Mouse (Mus musculus): ENCODE results near the gene Olfr654. TPM values are rescaled to one million over a fixed set of nuclear protein-coding genes. Genes with fewer than 3 reads are reported as not detected.

The Olfr654 gene
- polyA plus RNA-seq, 1 experiment, result not detected

GRCm38 (mm10) chr7:104604727-104605126 is 17.9 kb downstream of the Olfr654 start:
- H3K36me3 ChIP-seq (ENCODE audit: control insufficient read depth, insufficient read depth), result no peaks in the 10 kb centered on the region
- H3K4me3 ChIP-seq, result no peak overlapping the region
- H3K27me3 ChIP-seq (ENCODE audit: control insufficient read depth, insufficient read depth, insufficient read length), result no peaks in the 10 kb centered on the region
- H3K4me2 ChIP-seq (ENCODE audit: low read depth), result no peak overlapping the region
- no peak overlapping the region for H3ac ChIP-seq (ENCODE audit: control insufficient read depth, insufficient read length)
- TF ChIP-seq MAX (IDR thresholded peaks at IDR 0.05; ENCODE audit: low read depth), result no peak
- no peak for TF ChIP-seq TCF12 (IDR thresholded peaks at IDR 0.05; ENCODE audit: insufficient read depth, poor library complexity, severe bottlenecking)
- TF ChIP-seq SRF (IDR thresholded peaks at IDR 0.05; ENCODE audit: control insufficient read depth, insufficient read length, low read depth), result no peak
- no peak for TF ChIP-seq POLR2AphosphoS2 (IDR thresholded peaks at IDR 0.05; ENCODE audit: insufficient read length, low read depth)
- no peak for TF ChIP-seq CEBPB (IDR thresholded peaks at IDR 0.05; ENCODE audit: insufficient read depth, poor library complexity, severe bottlenecking)
- no peak for TF ChIP-seq TCF3 (IDR thresholded peaks at IDR 0.05; ENCODE audit: insufficient read length, low read depth)
- TF ChIP-seq MYOD1 (IDR thresholded peaks at IDR 0.05; ENCODE audit: control insufficient read depth in 1 of 3, insufficient read length in 2 of 3, low read depth in 2 of 3), result no peak
- no peak for TF ChIP-seq E2F4 (IDR thresholded peaks at IDR 0.05; ENCODE audit: insufficient read depth)
- TF ChIP-seq POLR2A (IDR thresholded peaks at IDR 0.05; ENCODE audit: insufficient read length, low read depth), result no peak
- TF ChIP-seq REST (IDR thresholded peaks at IDR 0.05; ENCODE audit: insufficient read depth, insufficient read length), result no peak
- no peaks in the 10 kb centered on the region for H3K79me2 ChIP-seq (ENCODE audit: control insufficient read depth, insufficient read depth)

GRCm38 (mm10) chr7:104613655-104614054 is 26.8 kb downstream of the Olfr654 start, which contains the start of gene Olfr656:
TSS of gene Olfr656 (plus strand) at chr7:104613955.
- no peak for TF ChIP-seq TCF12 (IDR thresholded peaks at IDR 0.05; ENCODE audit: insufficient read depth, poor library complexity, severe bottlenecking)
- no peak for TF ChIP-seq POLR2A (IDR thresholded peaks at IDR 0.05; ENCODE audit: insufficient read length, low read depth)
- no peak for TF ChIP-seq POLR2AphosphoS2 (IDR thresholded peaks at IDR 0.05; ENCODE audit: insufficient read length, low read depth)
- TF ChIP-seq MYOD1 (IDR thresholded peaks at IDR 0.05; ENCODE audit: control insufficient read depth in 1 of 3, insufficient read length in 2 of 3, low read depth in 2 of 3), result no peak
- no peak for TF ChIP-seq MYOG (IDR thresholded peaks at IDR 0.05; ENCODE audit: control insufficient read depth in 1 of 3, insufficient read depth in 1 of 3, insufficient read length in 2 of 3, low read depth in 2 of 3)
- no peak for TF ChIP-seq E2F4 (IDR thresholded peaks at IDR 0.05; ENCODE audit: insufficient read depth)
- TF ChIP-seq SRF (IDR thresholded peaks at IDR 0.05; ENCODE audit: control insufficient read depth, insufficient read length, low read depth), result no peak
- no peak for TF ChIP-seq CEBPB (IDR thresholded peaks at IDR 0.05; ENCODE audit: insufficient read depth, poor library complexity, severe bottlenecking)
- no peak for TF ChIP-seq TCF3 (IDR thresholded peaks at IDR 0.05; ENCODE audit: insufficient read length, low read depth)
- TF ChIP-seq USF1 (IDR thresholded peaks at IDR 0.05; ENCODE audit: low read depth), result no peak
- no peak for TF ChIP-seq REST (IDR thresholded peaks at IDR 0.05; ENCODE audit: insufficient read depth, insufficient read length)
- no peak for TF ChIP-seq MAX (IDR thresholded peaks at IDR 0.05; ENCODE audit: low read depth)
- no peaks in the 10 kb centered on the region for H3K27me3 ChIP-seq (ENCODE audit: control insufficient read depth, insufficient read depth, insufficient read length)
- H3ac ChIP-seq (ENCODE audit: control insufficient read depth, insufficient read length), result no peak within 1 kb of the TSS
- no peak within 1 kb of the TSS for H3K4me3 ChIP-seq
- H3K36me3 ChIP-seq (ENCODE audit: control insufficient read depth, insufficient read depth), result no peaks in the 10 kb centered on the region
- no peak within 1 kb of the TSS for H3K4me2 ChIP-seq (ENCODE audit: low read depth)
- H3K79me2 ChIP-seq (ENCODE audit: control insufficient read depth, insufficient read depth), result no peaks in the 10 kb centered on the region

GRCm38 (mm10) chr7:104624494-104624893 is 37.7 kb downstream of the Olfr654 start, which contains the start of gene Olfr657:
TSS of gene Olfr657 (plus strand) at chr7:104624794.
- H3K4me2 ChIP-seq (ENCODE audit: low read depth), result no peak within 1 kb of the TSS
- TF ChIP-seq SRF (IDR thresholded peaks at IDR 0.05; ENCODE audit: control insufficient read depth, insufficient read length, low read depth) (no peak), POLR2A (IDR thresholded peaks at IDR 0.05; ENCODE audit: insufficient read length, low read depth) (no peak), USF1 (IDR thresholded peaks at IDR 0.05; ENCODE audit: low read depth) (no peak), TCF12 (IDR thresholded peaks at IDR 0.05; ENCODE audit: insufficient read depth, poor library complexity, severe bottlenecking) (no peak), MAX (IDR thresholded peaks at IDR 0.05; ENCODE audit: low read depth) (no peak), REST (IDR thresholded peaks at IDR 0.05; ENCODE audit: insufficient read depth, insufficient read length) (no peak), CEBPB (IDR thresholded peaks at IDR 0.05; ENCODE audit: insufficient read depth, poor library complexity, severe bottlenecking) (no peak)
- H3K4me3 ChIP-seq, result no peak within 1 kb of the TSS
- no peaks in the 10 kb centered on the region for H3K36me3 ChIP-seq (ENCODE audit: control insufficient read depth, insufficient read depth)
- H3K27me3 ChIP-seq (ENCODE audit: control insufficient read depth, insufficient read depth, insufficient read length), result no peaks in the 10 kb centered on the region
- no peak within 1 kb of the TSS for H3ac ChIP-seq (ENCODE audit: control insufficient read depth, insufficient read length)
- no peaks in the 10 kb centered on the region for H3K79me2 ChIP-seq (ENCODE audit: control insufficient read depth, insufficient read depth)

Other genes with a start within 250 kb of the Olfr654 start
- 0.47 TPM for gene Trim12c, start 233.7 kb upstream of the Olfr654 start, polyA plus RNA-seq (2012; fragmentation: generic; extraction: Trizol)
- gene Trim30b, start 217.1 kb upstream of the Olfr654 start, polyA plus RNA-seq (2012; fragmentation: generic; extraction: Trizol), result not detected
- not detected for gene Trim30c, start 186.2 kb upstream of the Olfr654 start, polyA plus RNA-seq (2012; fragmentation: generic; extraction: Trizol)
- 0.02 TPM for gene Trim30a, start 121.8 kb upstream of the Olfr654 start, polyA plus RNA-seq (2012; fragmentation: generic; extraction: Trizol)
- gene Trim30d, start 79.2 kb upstream of the Olfr654 start, polyA plus RNA-seq (2012; fragmentation: generic; extraction: Trizol), result not detected
- gene Olfr651, start 36.9 kb upstream of the Olfr654 start, polyA plus RNA-seq (2012; fragmentation: generic; extraction: Trizol), result not detected
- gene Olfr652, start 26.1 kb upstream of the Olfr654 start, polyA plus RNA-seq (2012; fragmentation: generic; extraction: Trizol), result not detected
- not detected for gene Olfr653, start 9.7 kb upstream of the Olfr654 start, polyA plus RNA-seq (2012; fragmentation: generic; extraction: Trizol)
- not detected for gene Olfr655, start 14.8 kb downstream of the Olfr654 start, polyA plus RNA-seq (2012; fragmentation: generic; extraction: Trizol)
- not detected for gene Olfr656, start 26.9 kb downstream of the Olfr654 start, polyA plus RNA-seq (2012; fragmentation: generic; extraction: Trizol)
- gene Olfr657, start 37.8 kb downstream of the Olfr654 start, polyA plus RNA-seq (2012; fragmentation: generic; extraction: Trizol), result not detected
- gene Olfr658, start 60.3 kb downstream of the Olfr654 start, polyA plus RNA-seq (2012; fragmentation: generic; extraction: Trizol), result not detected
- not detected for gene Olfr659, start 79.7 kb downstream of the Olfr654 start, polyA plus RNA-seq (2012; fragmentation: generic; extraction: Trizol)
- gene Olfr661, start 99.5 kb downstream of the Olfr654 start, polyA plus RNA-seq (2012; fragmentation: generic; extraction: Trizol), result not detected
- 0.56 TPM for gene Usp17le, start 190.4 kb downstream of the Olfr654 start, polyA plus RNA-seq (2012; fragmentation: generic; extraction: Trizol)

Measured in myocyte (in vitro differentiated cells).